2 mouse cellular contexts compared by ENCODE assay signal in the genomic region with DNA sequence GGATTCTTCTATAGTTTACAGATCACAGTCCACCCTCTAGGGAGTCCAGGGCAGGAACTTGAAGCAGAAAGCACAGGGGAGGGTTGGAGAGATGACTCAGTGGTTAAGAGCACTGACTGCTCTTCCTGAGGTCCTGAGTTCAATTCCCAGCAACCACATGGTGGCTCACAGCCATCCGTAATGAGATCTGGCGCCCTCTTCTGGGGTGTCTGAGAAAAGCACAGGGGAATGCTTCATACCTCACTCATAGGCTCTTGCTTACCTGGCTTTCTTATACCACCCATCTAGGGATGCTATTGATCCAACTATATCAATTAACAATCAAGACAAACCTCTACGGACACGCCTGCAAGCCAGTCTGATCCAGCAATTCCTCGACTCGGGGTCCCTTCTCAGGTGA.
A peak's percentile ranks its signal among the peaks of the same experiment; 100 is the strongest.
TF ChIP-seq lines count a peak whose summit lies in the region.

No protein-coding gene starts in this region.

TF ChIP-seq in CH12.LX, 34 proteins besides CTCF, POLR2A, EP300 and RAD21:
- peak; percentile 6; the same call in 1 of the 2 replicates for TF ChIP-seq SMC3 (IDR thresholded peaks at IDR 0.05; ENCODE audit: low read depth, low read length)
- TF ChIP-seq USF2 (conservative IDR thresholded peaks at IDR 0.05; ENCODE audit: low read depth, low read length) = no peak
- TF ChIP-seq CHD1 (IDR thresholded peaks at IDR 0.05; ENCODE audit: low read depth, low read length) = no peak
- TF ChIP-seq SIN3A (IDR thresholded peaks at IDR 0.05; ENCODE audit: low read length) = no peak
TF ChIP-seq in CH12.LX: peak in this region for 1.

TF ChIP-seq in MEL, 35 proteins besides CTCF, POLR2A, EP300 and RAD21:
- TF ChIP-seq TBP (IDR thresholded peaks at IDR 0.05; ENCODE audit: low read depth, low read length) (no peak), SMC3 (IDR thresholded peaks at IDR 0.05; ENCODE audit: low read depth, low read length) (peak; percentile 39), ZNF384 (IDR thresholded peaks at IDR 0.05; ENCODE audit: low read depth, low read length) (no peak), JUND (IDR thresholded peaks at IDR 0.05; ENCODE audit: low read depth, low read length) (no peak), BHLHE40 (IDR thresholded peaks at IDR 0.05; ENCODE audit: borderline replicate concordance, low read depth, low read length) (no peak)
